Mouse (Mus musculus): Measurements from ENCODE around the gene Ceacam12.
"Not testable (repeated sequence)": the region's sequence is repeated elsewhere in the genome, so short reads cannot be mapped to it uniquely, and the experiment has no call there.

Gene Ceacam12

GRCm38 (mm10) chr7:18065629-18066028 lies at the start of gene Ceacam12:
TSS of gene Ceacam12 (plus strand) at chr7:18065929.
- no peak for DNase-seq

- DNase-seq = not testable (repeated sequence)
Observed at GRCm38 (mm10) chr7:18073821-18074220, 8.1 kb downstream of the Ceacam12 start.

GRCm38 (mm10) chr7:18100785-18101184 lies 35.1 kb downstream of the Ceacam12 start:
- no peak for DNase-seq
